Mouse (Mus musculus): ENCODE measurements around the gene Mmgt2. TPM values are rescaled to one million over a fixed set of nuclear protein-coding genes. Genes with fewer than 3 reads are reported as not detected.

Gene Mmgt2
- polyA plus RNA-seq, 1 experiment from 2014 or later: 20.6 TPM

DNA sequence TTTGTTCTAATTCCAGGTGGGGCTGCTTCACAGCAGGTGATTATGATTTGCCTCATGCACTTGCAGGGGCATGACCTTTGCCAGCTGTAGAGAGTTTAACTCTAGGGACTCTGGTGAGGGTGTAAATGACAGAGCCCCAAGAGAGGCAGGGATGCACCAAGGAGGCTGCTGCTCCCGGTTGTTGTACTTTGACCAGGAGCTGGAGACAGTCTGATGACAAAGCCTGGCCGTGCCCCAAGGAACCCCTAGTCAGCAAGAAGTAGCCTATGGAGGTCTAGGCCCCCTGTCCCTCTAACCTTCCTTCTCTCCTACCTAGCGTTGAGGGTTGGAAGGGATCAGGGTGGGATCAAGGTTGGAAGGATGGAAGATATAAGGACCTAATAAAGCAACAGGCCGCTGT is 33.0 kb upstream of the Mmgt2 start:
- Histone ChIP-seq H3K9ac (ENCODE audit: low read depth, low read length) (no peak overlapping the region), H3K4me2 (ENCODE audit: low read length) (no peak overlapping the region), H3K36me3 (ENCODE audit: control insufficient read depth, insufficient read depth, low read length) (0 out of 2 replicates have a peak, but pooled peaks cover 2% of the 10 kb centered on the region), H3K27ac (ENCODE audit: low read length) (no peak overlapping the region; the same call in 1 of the 2 replicates), H3K27me3 (ENCODE audit: control insufficient read depth, insufficient read depth, low read depth, low read length) (no peaks in the 10 kb centered on the region), H3K4me1 (ENCODE audit: control insufficient read depth, insufficient read depth, low read length) (peaks cover 23% of the 10 kb centered on the region), H3K9me3 (replicated peaks; ENCODE audit: control insufficient read depth, low read length, poor library complexity, severe bottlenecking) (no peaks in the 10 kb centered on the region), H3K4me3 (ENCODE audit: low read depth, low read length) (no peak overlapping the region)
- no peak for ATAC-seq
- WGBS: 93% methylated on average over 4 of the region's 4 CpGs

DNA sequence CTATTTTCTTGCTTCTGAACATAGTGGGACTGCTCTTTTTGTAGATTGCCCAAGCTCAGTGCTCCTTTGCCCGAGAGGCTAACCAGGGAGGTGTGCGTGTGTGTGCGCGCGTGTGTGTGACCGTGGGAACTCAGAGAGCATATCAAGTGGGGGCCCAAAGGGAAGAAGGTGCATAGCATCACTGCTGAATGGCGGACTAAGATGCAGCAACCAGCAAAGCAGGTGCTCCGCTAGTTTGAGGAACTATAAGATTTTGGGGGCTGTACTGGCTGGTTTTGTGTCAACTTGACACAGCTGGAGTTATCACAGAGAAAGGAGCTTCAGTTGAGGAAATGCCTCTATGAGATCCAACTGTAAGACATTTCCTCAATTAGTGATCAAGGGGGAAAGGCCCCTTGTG is 27.4 kb upstream of the Mmgt2 start:
- WGBS: 96% methylated on average over 8 of the region's 8 CpGs
- H3K27me3 ChIP-seq (ENCODE audit: control insufficient read depth, insufficient read depth, low read depth, low read length): no peaks in the 10 kb centered on the region
- H3K27ac ChIP-seq (ENCODE audit: low read length): no peak overlapping the region
- H3K4me2 ChIP-seq (ENCODE audit: low read length): no peak overlapping the region
- no peak overlapping the region for H3K9ac ChIP-seq (ENCODE audit: low read depth, low read length)
- H3K4me1 ChIP-seq (ENCODE audit: control insufficient read depth, insufficient read depth, low read length): 0 out of 2 replicates have a peak, but pooled peaks cover 3% of the 10 kb centered on the region
- no peak for ATAC-seq
- H3K4me3 ChIP-seq (ENCODE audit: low read depth, low read length): no peak overlapping the region
- 0 out of 2 replicates have a peak, but pooled peaks cover 2% of the 10 kb centered on the region for H3K36me3 ChIP-seq (ENCODE audit: control insufficient read depth, insufficient read depth, low read length)
- H3K9me3 ChIP-seq (replicated peaks; ENCODE audit: control insufficient read depth, low read length, poor library complexity, severe bottlenecking): no peaks in the 10 kb centered on the region

DNA sequence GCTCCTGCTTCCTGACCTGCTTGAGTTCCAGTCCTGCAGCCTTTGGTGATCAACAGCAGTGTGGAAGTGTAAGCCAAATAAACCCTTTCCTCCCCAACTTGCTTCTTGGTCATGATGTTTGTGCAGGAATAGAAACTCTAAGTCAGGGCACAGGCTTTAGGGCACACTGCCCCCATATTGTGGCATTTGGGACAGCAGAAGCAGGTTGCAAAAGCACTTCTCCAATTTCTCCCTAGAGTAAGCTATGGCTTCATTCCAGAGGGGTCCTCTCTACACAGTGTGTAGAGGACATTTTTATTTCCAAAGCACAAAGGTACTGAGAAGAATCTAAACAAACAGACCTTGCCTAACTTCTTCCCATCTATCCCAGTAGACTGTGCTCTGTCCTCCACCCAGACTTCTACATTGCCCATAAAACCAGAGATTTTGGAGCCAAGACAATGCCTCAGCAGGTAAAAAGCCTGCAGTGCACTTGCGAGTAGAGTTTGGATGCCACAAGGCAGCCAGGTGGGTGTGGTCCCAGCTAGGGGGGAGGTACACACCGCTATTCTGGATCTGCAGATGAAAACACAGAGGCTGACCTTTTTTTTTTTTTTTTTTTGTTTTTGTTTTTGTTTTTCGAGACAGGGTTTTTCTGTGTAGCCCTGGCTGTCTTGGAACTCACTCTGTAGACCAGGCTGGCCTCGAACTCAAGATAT is 26.7 kb upstream of the Mmgt2 start:
- Histone ChIP-seq H3K36me3 (ENCODE audit: control insufficient read depth, insufficient read depth, low read length) (0 out of 2 replicates have a peak, but pooled peaks cover 2% of the 10 kb centered on the region), H3K9me3 (replicated peaks; ENCODE audit: control insufficient read depth, low read length, poor library complexity, severe bottlenecking) (no peaks in the 10 kb centered on the region), H3K27ac (ENCODE audit: low read length) (no peak overlapping the region), H3K9ac (ENCODE audit: low read depth, low read length) (no peak overlapping the region), H3K4me3 (ENCODE audit: low read depth, low read length) (no peak overlapping the region), H3K27me3 (ENCODE audit: control insufficient read depth, insufficient read depth, low read depth, low read length) (no peaks in the 10 kb centered on the region), H3K4me1 (ENCODE audit: control insufficient read depth, insufficient read depth, low read length) (0 out of 2 replicates have a peak, but pooled peaks cover 3% of the 10 kb centered on the region), H3K4me2 (ENCODE audit: low read length) (no peak overlapping the region)
- WGBS: 90% methylated on average over 4 of the region's 4 CpGs
- ATAC-seq: no peak

DNA sequence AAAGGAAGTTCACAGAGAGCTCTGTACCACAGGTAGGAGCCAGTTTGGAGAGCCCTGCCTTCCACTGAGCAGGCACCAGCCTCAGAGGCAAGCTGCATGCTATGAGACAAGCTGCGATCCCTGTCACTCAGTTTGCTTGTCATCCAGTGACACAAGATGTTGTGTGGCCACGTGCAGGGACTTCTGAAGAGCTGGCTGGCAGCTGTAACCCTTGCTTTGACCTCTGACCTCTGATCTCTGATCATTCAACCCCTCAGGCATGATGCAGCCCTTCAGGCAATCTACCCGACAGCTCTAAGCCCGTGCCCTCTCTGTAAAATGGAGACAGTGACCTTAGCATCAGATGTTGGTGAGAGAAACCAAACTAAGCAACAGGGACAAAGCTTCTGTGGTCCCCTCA is 25.6 kb upstream of the Mmgt2 start:
- ATAC-seq: no peak
- Histone ChIP-seq H3K4me2 (ENCODE audit: low read length) (no peak overlapping the region), H3K9ac (ENCODE audit: low read depth, low read length) (no peak overlapping the region), H3K27ac (ENCODE audit: low read length) (no peak overlapping the region), H3K4me3 (ENCODE audit: low read depth, low read length) (no peak overlapping the region), H3K36me3 (ENCODE audit: control insufficient read depth, insufficient read depth, low read length) (no peaks in the 10 kb centered on the region), H3K9me3 (replicated peaks; ENCODE audit: control insufficient read depth, low read length, poor library complexity, severe bottlenecking) (no peaks in the 10 kb centered on the region), H3K4me1 (ENCODE audit: control insufficient read depth, insufficient read depth, low read length) (0 out of 2 replicates have a peak, but pooled peaks cover 3% of the 10 kb centered on the region), H3K27me3 (ENCODE audit: control insufficient read depth, insufficient read depth, low read depth, low read length) (no peaks in the 10 kb centered on the region)
- WGBS: 35% methylated on average over 4 of the region's 4 CpGs

DNA sequence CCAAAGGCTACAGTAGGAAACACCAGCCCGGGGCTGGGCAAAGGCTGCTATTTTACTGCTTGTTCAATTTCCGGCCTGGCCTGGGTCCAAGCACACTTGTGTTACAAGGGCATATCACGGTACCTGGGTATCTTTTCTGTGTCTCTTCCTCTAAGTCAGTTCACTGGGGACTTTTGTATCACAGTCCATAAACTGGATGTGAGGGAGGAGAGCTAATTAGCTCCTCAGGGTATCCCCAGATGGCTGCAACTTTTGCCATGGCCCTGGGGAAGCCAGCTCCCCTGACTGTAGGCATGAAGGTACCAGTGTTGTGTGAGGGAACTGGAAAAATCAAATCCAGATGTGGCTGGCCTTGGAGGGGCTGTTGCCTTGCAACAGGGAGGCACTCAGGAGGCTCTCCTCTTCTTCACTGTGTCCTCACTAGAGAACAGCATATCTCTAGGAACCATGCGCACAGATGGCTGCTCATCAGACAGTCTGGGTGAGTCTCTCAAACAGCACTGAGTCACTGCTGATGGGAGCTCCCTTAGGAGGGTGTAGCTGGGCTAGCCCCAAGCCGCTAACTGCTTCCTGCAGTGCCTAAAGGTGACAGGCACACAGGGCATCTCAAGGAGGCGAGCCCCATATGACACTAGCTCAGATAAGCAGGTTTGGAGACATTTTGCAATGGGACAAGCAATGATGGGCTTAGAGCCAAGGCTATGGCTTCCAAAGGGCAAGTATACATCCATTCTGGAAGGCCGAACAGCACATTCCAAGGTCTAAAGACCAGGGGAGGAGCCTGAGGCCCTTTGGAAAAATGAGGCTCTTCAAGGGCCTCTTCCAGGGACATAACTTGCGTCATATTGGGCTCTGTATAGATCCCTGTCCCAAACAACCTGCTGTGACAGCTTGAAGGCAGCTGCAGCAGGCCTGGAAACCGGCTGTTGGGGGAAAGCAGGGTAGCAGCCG is 23.8 kb upstream of the Mmgt2 start:
- H3K9me3 ChIP-seq (replicated peaks; ENCODE audit: control insufficient read depth, low read length, poor library complexity, severe bottlenecking): no peaks in the 10 kb centered on the region
- no peaks in the 10 kb centered on the region for H3K36me3 ChIP-seq (ENCODE audit: control insufficient read depth, insufficient read depth, low read length)
- no peak overlapping the region for H3K4me2 ChIP-seq (ENCODE audit: low read length)
- H3K27ac ChIP-seq (ENCODE audit: low read length): peak overlapping the region; percentile 68
- H3K4me1 ChIP-seq (ENCODE audit: control insufficient read depth, insufficient read depth, low read length): peaks cover 11% of the 10 kb centered on the region
- no peak for ATAC-seq
- no peaks in the 10 kb centered on the region for H3K27me3 ChIP-seq (ENCODE audit: control insufficient read depth, insufficient read depth, low read depth, low read length)
- H3K9ac ChIP-seq (ENCODE audit: low read depth, low read length): 0 out of 2 replicates have a peak overlapping the region, but pooled peaks have one; percentile 30
- no peak overlapping the region for H3K4me3 ChIP-seq (ENCODE audit: low read depth, low read length)
- WGBS: 58% methylated on average over 10 of the region's 10 CpGs

DNA sequence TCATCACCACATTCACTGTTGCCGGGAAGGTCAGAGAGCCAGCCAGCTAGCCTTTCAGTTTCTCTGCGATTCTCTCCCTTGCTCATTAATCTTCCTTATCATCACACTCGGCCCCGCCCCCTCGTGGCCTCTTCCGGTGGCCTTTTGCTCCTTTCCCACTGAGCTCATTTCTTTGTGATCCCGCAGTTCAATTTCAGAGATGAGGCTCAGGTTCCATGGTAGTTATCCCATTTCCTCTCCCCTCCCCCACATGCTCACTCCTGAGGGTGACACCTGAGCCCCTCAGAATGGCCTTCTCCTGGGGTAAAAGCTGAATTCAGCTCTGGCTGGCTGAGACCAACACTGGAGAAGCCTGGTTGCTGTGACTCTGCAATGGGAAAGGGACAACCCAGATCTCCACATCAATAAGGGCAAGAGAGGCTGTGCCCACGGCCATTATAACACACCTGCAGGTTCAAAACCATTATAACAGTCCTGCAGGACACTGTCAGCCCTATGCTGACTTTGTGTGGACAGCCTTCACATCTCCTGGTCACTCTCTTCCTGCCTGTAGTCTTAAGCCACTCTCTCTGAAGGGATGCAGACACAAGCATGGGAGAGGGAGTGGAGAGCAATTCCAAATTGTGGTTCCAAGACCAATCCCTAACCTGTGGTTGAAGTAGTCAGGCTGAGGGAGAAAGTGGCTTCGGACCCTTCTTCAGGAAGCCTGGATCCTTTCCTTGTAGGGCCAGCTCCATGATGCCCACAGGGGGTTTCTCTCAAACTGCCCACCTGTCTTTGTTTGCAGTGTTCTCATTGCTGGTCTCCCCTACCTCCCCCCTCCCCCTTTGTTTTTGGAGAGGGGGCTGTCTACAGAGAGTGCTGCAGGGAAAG is 18.9 kb upstream of the Mmgt2 start:
- Histone ChIP-seq H3K9me3 (replicated peaks; ENCODE audit: control insufficient read depth, low read length, poor library complexity, severe bottlenecking) (no peaks in the 10 kb centered on the region), H3K4me3 (ENCODE audit: low read depth, low read length) (no peak overlapping the region), H3K36me3 (ENCODE audit: control insufficient read depth, insufficient read depth, low read length) (no peaks in the 10 kb centered on the region), H3K27me3 (ENCODE audit: control insufficient read depth, insufficient read depth, low read depth, low read length) (no peaks in the 10 kb centered on the region), H3K4me2 (ENCODE audit: low read length) (peak overlapping the region; percentile 37; the same call in 1 of the 2 replicates), H3K4me1 (ENCODE audit: control insufficient read depth, insufficient read depth, low read length) (peaks cover 25% of the 10 kb centered on the region), H3K27ac (ENCODE audit: low read length) (peak overlapping the region; percentile 69), H3K9ac (ENCODE audit: low read depth, low read length) (peak overlapping the region; percentile 40; the same call in 1 of the 2 replicates)
- 3% methylated on average over 9 of the region's 9 CpGs for WGBS
- no peak for ATAC-seq

DNA sequence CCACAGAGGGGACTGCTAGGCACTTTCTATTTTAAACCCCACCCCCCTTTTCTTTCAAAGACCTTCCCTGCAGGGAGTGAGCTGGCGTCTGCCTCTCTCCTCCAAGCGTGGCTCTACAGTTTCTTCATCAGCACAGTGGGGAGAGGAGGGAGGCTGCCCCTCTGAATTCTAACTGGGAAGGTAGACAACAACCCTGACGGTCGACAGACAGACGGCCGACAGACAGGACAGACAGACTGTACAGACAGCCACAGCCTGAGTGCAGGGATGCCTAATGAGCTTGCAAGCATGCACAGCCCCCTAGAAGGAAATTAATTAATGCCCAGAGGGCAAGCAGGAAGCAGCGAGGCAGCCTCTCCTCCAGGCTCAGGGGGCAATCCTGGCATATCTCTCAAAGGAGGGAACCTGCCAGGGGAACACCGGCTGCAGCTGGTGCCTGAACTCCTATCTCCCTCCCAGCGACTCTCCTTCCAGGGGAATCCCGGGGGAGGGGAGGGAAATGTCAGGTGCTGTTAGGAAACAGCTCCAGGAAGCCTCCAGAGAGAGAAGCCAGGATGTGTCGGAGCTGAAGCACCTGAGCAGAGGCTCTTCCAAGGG is 18.1 kb upstream of the Mmgt2 start:
- Histone ChIP-seq H3K4me1 (ENCODE audit: control insufficient read depth, insufficient read depth, low read length) (peaks cover 22% of the 10 kb centered on the region), H3K27me3 (ENCODE audit: control insufficient read depth, insufficient read depth, low read depth, low read length) (no peaks in the 10 kb centered on the region), H3K36me3 (ENCODE audit: control insufficient read depth, insufficient read depth, low read length) (no peaks in the 10 kb centered on the region), H3K4me2 (ENCODE audit: low read length) (peak overlapping the region; percentile 37), H3K9ac (ENCODE audit: low read depth, low read length) (peak overlapping the region; percentile 40), H3K27ac (ENCODE audit: low read length) (peak overlapping the region; percentile 69), H3K9me3 (replicated peaks; ENCODE audit: control insufficient read depth, low read length, poor library complexity, severe bottlenecking) (no peaks in the 10 kb centered on the region), H3K4me3 (ENCODE audit: low read depth, low read length) (no peak overlapping the region)
- 0% methylated on average over 11 of the region's 11 CpGs for WGBS
- ATAC-seq: peak; percentile 64

DNA sequence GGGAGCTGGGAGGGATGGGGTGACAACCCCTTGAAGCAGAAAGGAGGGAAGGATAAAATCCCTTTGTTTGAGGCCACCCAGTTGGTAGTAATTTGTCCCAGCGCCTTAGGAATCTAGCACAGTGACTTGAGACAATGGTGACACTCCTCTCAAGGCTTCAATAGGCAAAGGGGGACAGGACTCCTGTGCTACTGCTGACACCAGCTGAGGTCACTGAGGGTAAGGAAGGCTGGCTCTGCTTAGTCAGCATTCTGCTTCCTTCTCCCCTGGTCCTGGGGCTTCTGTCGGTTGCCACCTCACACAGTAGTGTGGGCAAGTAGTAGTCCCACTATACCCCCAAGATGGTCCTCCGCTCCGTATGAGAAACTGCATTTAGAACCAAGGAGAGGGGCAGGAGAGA is 17.3 kb upstream of the Mmgt2 start:
- Histone ChIP-seq H3K27me3 (ENCODE audit: control insufficient read depth, insufficient read depth, low read depth, low read length) (no peaks in the 10 kb centered on the region), H3K36me3 (ENCODE audit: control insufficient read depth, insufficient read depth, low read length) (no peaks in the 10 kb centered on the region), H3K27ac (ENCODE audit: low read length) (peak overlapping the region; percentile 69; the same call in 1 of the 2 replicates), H3K4me2 (ENCODE audit: low read length) (no peak overlapping the region), H3K4me3 (ENCODE audit: low read depth, low read length) (no peak overlapping the region), H3K9ac (ENCODE audit: low read depth, low read length) (no peak overlapping the region), H3K9me3 (replicated peaks; ENCODE audit: control insufficient read depth, low read length, poor library complexity, severe bottlenecking) (no peaks in the 10 kb centered on the region), H3K4me1 (ENCODE audit: control insufficient read depth, insufficient read depth, low read length) (peaks cover 22% of the 10 kb centered on the region)
- 29% methylated on average over 4 of the region's 4 CpGs for WGBS
- ATAC-seq: no peak

All from midbrain, embryonic 16.5 days (tissue).